Mouse (Mus musculus) embryo, embryonic 10 days (tissue): ENCODE results near the gene Parp8.
"Not testable (repeated sequence)": the region's sequence is repeated elsewhere in the genome, so short reads cannot be mapped to it uniquely, and the experiment has no call there.

ENCODE experiments used
- DNase-seq: peaks from one replicate; pipeline ENCODE4 v3.0.0-alpha.2; 2015; ENCODE audit warnings: low spot score

Gene Parp8

DNA sequence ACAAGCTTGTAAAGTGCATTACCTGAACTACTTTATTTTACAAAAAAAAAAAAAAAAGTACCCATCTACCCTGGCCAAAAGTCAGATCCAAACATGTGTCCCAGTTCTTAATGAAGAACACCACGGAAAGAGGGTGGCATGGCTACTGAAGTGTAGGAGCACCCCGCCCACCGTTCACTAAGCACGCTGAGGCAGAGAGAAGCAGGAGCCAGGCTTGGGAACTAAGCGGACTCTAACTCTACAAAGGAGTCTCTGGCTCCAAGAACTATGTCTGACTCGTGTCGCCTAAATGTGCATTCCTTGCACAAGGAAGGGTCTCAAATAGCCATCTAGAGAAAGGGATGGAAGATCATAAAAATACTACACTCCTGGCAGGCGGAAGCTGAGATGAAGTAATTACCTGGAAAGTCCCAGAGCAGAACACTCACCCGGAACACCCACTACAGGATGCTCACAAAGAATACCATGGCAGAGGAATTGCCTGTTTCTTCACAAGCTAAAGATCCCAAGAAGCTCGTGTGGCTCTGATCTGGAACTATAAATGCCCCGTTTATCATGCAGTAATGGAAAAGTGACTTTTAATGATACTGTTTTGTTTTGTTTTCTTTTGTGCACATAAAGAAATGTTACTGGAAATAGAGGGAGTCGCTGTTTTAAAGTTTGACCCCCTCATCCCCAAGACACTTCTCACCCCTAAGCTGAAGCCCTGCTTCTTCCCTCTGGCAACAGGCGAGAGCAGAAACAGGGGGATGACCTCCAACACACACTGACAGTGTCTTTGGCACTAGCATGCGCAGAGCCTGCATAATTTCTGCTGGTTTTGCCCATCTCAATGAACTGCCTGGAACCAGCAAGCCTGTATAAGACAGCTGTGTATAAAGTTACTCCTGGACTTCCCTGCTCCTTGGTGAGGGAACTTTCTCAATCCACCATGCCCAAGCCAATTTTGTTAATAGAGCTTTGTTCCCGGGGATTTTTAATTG lies 62.6 kb downstream of the Parp8 start:
- DNase-seq, result no peak

GRCm38 (mm10) chr13:116958776-116959589 lies 66.4 kb downstream of the Parp8 start:
- no peak for DNase-seq

GRCm38 (mm10) chr13:116957577-116957976 lies 67.8 kb downstream of the Parp8 start:
- no peak for DNase-seq

GRCm38 (mm10) chr13:116951336-116951735 lies 74.0 kb downstream of the Parp8 start:
- DNase-seq, result no peak

- no peak for DNase-seq
Observed at GRCm38 (mm10) chr13:116949527-116949926, 75.8 kb downstream of the Parp8 start.

- no peak for DNase-seq
Observed at GRCm38 (mm10) chr13:116949056-116949455, 76.3 kb downstream of the Parp8 start.

DNA sequence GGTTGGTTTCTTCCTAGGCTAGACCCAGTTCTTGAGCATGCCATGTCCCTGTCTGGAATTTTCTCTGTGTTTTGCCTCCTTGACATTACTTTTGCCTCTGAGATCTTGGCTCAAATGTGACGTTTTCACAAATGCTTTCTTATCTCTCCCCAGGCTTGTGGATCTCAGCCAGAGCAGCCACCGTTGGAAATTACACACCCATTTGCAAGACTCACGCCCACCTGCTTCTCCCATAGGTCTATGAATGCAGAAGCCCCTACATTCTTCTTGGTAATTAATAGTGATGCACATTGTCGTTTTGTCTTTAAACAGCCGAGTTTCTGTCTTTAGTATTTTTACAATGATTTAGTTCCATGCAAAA lies 77.1 kb downstream of the Parp8 start:
- DNase-seq, result no peak

- DNase-seq, result no peak
Observed at GRCm38 (mm10) chr13:116947611-116948298, 77.6 kb downstream of the Parp8 start.

DNA sequence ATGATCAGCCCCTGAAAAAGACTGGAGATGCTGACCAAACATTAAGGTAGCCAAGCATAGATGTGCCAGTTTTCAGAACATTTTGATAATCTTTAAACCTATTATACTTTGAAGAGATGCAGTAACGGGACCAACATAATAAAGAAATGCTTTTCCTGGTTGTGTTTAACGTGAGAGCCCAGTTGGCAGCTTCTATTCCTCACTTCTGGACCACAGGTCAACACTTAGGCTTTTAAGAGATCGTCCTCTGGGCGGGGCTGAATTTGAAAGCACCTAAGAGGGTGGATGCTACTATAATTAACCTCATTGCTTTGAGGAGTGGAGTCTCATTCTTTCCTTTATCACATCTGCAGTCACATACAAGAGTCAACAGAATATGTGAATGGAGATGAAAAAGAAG lies 78.8 kb downstream of the Parp8 start:
- DNase-seq, result no peak

GRCm38 (mm10) chr13:116941280-116942015 lies 83.9 kb downstream of the Parp8 start:
- DNase-seq, result no peak

- no peak for DNase-seq
Observed at GRCm38 (mm10) chr13:116940761-116941160, 84.6 kb downstream of the Parp8 start.

- not testable (repeated sequence) for DNase-seq
Observed at GRCm38 (mm10) chr13:116937019-116937418, 88.3 kb downstream of the Parp8 start.

- no peak for DNase-seq
Observed at GRCm38 (mm10) chr13:116917387-116917930, 107.9 kb downstream of the Parp8 start.

- no peak for DNase-seq
Observed at GRCm38 (mm10) chr13:116908284-116908683, 117.1 kb downstream of the Parp8 start.

- no peak for DNase-seq
Observed at GRCm38 (mm10) chr13:116903394-116903793, 121.9 kb downstream of the Parp8 start.

GRCm38 (mm10) chr13:116898395-116898794 lies 126.9 kb downstream of the Parp8 start:
- DNase-seq, result no peak

DNA sequence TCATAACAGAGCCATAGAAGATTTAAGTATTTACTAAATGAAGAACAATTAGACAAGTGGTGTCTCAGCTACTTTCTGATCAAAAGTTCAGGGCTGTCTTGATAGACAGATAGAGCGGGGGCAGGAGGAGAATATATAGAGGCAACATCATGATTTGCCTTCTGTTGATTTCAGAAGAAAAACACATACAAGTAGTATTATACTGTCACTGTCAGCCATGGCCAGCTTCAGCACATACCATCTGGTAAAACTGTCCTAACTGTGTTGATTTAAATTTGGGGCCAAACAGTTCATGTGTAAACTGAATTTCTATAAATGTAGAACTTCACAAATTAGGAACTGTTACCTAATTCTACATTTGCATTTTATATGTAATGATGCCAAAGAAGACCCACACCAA lies 127.6 kb downstream of the Parp8 start:
- DNase-seq, result no peak

- no peak for DNase-seq
Observed at GRCm38 (mm10) chr13:116884422-116884942, 140.9 kb downstream of the Parp8 start.

GRCm38 (mm10) chr13:116882226-116882625 lies 143.1 kb downstream of the Parp8 start:
- no peak for DNase-seq

DNA sequence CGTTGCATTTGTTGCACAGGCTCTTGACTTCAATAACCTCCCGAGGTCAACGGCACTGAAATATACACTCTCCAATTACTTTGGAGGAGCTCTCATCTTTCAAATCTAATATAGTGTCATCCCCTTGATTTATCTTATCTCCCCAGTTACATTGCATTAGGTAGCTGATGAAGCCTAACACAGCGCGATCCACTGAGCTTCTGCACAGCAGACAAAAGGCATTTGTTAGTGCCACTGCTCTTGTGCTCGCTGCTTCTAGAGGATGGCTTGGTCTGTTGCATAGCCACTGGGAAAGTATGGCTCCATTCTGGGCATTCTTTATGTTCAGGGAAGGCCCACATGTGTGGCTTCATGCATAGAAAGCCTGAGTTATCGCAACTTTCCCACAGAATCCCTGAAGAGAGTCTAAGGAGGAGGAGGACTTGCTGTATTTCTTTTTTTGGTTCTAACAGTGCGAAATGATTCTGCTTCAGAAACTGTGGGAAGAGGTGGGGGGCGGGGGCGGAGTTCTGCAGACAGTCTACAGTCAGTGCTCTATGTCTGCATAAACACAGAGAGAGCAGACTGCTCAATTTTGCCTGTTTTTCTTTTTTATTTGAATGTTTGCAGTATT lies 145.7 kb downstream of the Parp8 start:
- no peak for DNase-seq

DNA sequence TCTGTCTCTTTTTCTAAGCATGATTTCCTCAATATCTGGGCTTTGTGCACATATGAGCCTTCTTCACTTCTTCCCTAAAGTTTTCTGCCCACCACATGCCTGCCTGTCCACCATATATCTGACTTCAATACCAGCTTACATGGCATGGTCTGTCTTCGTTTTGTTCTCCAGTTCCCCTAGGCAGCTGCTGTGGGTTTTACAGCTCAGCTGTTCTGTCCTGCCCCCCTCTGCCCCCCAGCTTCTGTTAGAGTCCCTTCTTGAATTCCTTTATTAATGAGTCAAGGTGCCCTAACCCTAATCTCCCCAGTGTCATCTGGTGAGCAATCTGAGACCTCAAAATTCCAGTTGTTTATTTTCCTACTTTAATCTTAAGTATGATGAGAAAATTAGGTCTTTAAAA lies 155.1 kb downstream of the Parp8 start:
- no peak for DNase-seq
